Mouse (Mus musculus): ENCODE data around the gene Hsd17b14. TPM values are rescaled to one million over a fixed set of nuclear protein-coding genes. Genes with fewer than 3 reads are reported as not detected.

Hsd17b14 gene
- polyA plus RNA-seq, 1 experiment from 2014 or later, result 0.10 TPM

DNA sequence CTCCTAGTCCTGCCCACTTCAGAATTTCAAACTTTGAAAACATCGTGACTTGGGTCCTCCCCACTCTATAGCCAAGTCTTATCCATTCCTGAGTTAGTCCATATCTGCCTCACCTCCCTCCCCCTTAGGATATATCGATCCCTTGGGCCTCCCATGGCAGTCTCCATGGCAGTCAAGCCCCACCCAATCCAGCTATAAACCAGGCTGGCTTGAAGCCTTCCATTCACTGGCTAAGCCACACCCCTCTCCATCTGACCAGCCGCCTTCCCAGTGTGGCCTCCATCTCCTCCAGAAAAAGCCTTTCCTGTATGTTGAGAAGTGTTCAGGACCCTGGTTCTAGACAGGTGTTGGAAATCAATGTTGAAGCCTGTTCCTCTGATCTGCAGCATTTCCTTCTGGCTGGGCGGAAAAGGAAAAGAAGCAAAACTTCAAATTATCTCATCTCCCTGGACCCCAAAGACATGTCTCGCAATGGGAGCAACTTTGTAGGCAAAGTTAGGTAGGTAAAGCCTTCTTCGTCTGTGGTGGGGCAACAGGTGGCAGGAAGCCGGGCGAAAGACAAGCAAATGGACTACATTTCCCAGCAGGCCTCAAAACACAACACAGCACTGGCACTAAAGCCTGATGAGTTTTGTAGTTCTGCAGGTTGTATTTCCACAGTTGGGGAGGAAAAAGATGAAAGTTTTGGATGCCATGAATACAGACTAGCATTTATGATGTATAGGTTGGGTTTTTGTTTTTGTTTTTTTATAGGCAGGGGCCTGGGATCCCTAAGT is 35.2 kb upstream of the Hsd17b14 start:
- Histone ChIP-seq H3K9me3 (ENCODE audit: control insufficient read depth, low read length) (no peaks in the 10 kb centered on the region), H3K4me3 (ENCODE audit: low read depth, low read length) (no peak overlapping the region), H3K27me3 (ENCODE audit: control insufficient read depth, insufficient read depth, low read length) (no peaks in the 10 kb centered on the region), H3K27ac (ENCODE audit: low read depth, low read length) (no peak overlapping the region), H3K36me3 (ENCODE audit: control insufficient read depth, insufficient read depth, low read length) (no peaks in the 10 kb centered on the region), H3K4me1 (ENCODE audit: control insufficient read depth, insufficient read depth, low read length) (no peaks in the 10 kb centered on the region), H3K4me2 (no peak overlapping the region), H3K9ac (ENCODE audit: low read length) (no peak overlapping the region)
- DNase-seq (ENCODE audit: low spot score, missing footprints), result no peak
- ATAC-seq (ENCODE audit: low FRiP score), result no peak
- 78% methylated on average over 8 of the region's 8 CpGs for WGBS

DNA sequence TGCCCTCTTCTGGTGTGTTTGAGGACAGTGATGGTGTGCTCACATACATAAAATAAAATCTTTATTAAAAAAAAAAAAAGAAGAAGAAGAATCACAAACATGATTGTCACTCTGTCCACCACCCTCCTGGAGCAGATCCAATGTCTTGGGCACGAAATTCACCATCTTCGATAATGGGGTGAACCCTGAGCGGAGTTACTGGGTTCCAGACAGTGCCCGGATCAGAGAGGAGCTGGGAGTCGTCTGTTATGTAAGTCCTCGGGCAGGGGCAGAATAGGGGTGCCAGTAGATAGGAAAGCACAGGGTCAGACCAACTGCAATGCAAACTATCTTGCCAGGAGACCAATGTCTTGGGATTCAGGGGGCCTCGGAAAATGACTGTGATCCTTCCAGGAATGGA is 34.1 kb upstream of the Hsd17b14 start:
- no peak for DNase-seq (ENCODE audit: low spot score, missing footprints)
- no peak overlapping the region for H3K4me2 ChIP-seq
- no peak overlapping the region for H3K4me3 ChIP-seq (ENCODE audit: low read depth, low read length)
- ATAC-seq (ENCODE audit: low FRiP score), result no peak
- no peaks in the 10 kb centered on the region for H3K27me3 ChIP-seq (ENCODE audit: control insufficient read depth, insufficient read depth, low read length)
- H3K9me3 ChIP-seq (ENCODE audit: control insufficient read depth, low read length), result no peaks in the 10 kb centered on the region
- peaks cover 8% of the 10 kb centered on the region for H3K4me1 ChIP-seq (ENCODE audit: control insufficient read depth, insufficient read depth, low read length)
- no peak overlapping the region for H3K27ac ChIP-seq (ENCODE audit: low read depth, low read length)
- no peaks in the 10 kb centered on the region for H3K36me3 ChIP-seq (ENCODE audit: control insufficient read depth, insufficient read depth, low read length)
- H3K9ac ChIP-seq (ENCODE audit: low read length), result no peak overlapping the region
- 94% methylated on average over 7 of the region's 7 CpGs for WGBS

DNA sequence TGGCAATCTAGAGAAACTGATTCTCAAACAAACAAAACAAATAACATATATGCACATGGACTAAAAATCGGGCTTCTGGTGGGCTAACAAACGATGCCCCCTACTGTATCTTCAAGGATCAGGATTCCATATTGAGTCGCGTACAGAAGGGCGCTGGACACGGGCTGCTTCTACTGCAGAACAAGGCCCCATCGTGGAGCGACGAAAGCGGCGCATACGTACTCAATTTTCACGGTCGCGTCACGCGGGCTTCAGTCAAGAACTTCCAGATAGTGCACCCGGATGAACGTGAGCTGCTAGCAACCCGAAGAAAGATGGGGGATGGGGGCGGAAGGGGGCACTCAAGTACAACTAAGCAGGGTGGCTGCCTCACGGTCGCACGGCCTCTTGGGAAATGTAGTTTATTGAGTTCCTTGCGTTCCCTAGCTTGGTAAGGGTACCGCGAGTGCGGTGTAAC is 32.9 kb upstream of the Hsd17b14 start:
- WGBS, result under 1% methylated on average over 28 of the region's 28 CpGs

DNA sequence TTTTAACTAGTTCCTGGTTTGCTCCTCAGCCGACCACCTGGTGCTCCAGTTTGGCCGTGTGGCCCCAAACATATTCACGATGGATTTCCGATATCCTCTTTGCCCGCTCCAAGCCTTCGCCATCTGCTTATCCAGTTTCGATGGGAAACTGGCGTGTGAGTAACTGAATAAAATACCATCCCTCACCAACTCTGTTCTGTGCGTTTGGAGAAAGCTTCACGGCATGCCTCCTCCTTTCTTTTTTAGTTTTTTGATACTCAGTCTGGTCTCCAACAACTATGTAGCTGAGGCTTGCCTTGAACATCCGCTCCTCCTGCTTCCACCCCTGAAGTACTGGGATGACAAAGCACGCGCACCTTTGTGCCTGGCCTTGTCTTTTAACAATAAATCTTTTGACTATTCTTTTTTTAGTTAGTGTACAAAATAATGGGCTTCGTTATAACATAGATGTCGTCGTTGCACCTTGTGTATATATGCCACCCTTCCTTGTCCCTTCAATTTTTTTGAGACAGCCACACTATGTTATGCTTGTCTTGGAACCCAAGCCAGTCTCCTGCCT is 32.4 kb upstream of the Hsd17b14 start:
- H3K27ac ChIP-seq (ENCODE audit: low read depth, low read length), result no peak overlapping the region
- DNase-seq (ENCODE audit: low spot score, missing footprints) (no peak), ATAC-seq (ENCODE audit: low FRiP score) (no peak)
- H3K27me3 ChIP-seq (ENCODE audit: control insufficient read depth, insufficient read depth, low read length), result no peaks in the 10 kb centered on the region
- H3K4me2 ChIP-seq, result peak overlapping the region; percentile 41
- H3K9me3 ChIP-seq (ENCODE audit: control insufficient read depth, low read length), result no peaks in the 10 kb centered on the region
- H3K4me3 ChIP-seq (ENCODE audit: low read depth, low read length), result peak overlapping the region; percentile 40
- H3K9ac ChIP-seq (ENCODE audit: low read length), result peak overlapping the region; percentile 68
- H3K36me3 ChIP-seq (ENCODE audit: control insufficient read depth, insufficient read depth, low read length), result no peaks in the 10 kb centered on the region
- WGBS, result 52% methylated on average over 16 of the region's 16 CpGs
- peaks cover 8% of the 10 kb centered on the region for H3K4me1 ChIP-seq (ENCODE audit: control insufficient read depth, insufficient read depth, low read length)

More for the DNA sequence above, 32.9 kb upstream of the Hsd17b14 start:
- H3K36me3 ChIP-seq (ENCODE audit: control insufficient read depth, insufficient read depth, low read length), result no peaks in the 10 kb centered on the region
- ATAC-seq (ENCODE audit: low FRiP score), result peak; percentile 68
- peak; percentile 98 for DNase-seq (ENCODE audit: low spot score, missing footprints)
- H3K4me1 ChIP-seq (ENCODE audit: control insufficient read depth, insufficient read depth, low read length), result peaks cover 8% of the 10 kb centered on the region
- no peaks in the 10 kb centered on the region for H3K27me3 ChIP-seq (ENCODE audit: control insufficient read depth, insufficient read depth, low read length)
- H3K9ac ChIP-seq (ENCODE audit: low read length), result peak overlapping the region; percentile 68
- no peaks in the 10 kb centered on the region for H3K9me3 ChIP-seq (ENCODE audit: control insufficient read depth, low read length)
- H3K27ac ChIP-seq (ENCODE audit: low read depth, low read length), result 0 out of 2 replicates have a peak overlapping the region, but pooled peaks have one; percentile 3
- peak overlapping the region; percentile 41 for H3K4me2 ChIP-seq
- H3K4me3 ChIP-seq (ENCODE audit: low read depth, low read length), result peak overlapping the region; percentile 40

GRCm38 (mm10) chr7:45522957-45523676 is 31.6 kb upstream of the Hsd17b14 start:
- Histone ChIP-seq H3K4me1 (ENCODE audit: control insufficient read depth, insufficient read depth, low read length) (peaks cover 8% of the 10 kb centered on the region), H3K27ac (ENCODE audit: low read depth, low read length) (no peak overlapping the region), H3K27me3 (ENCODE audit: control insufficient read depth, insufficient read depth, low read length) (no peaks in the 10 kb centered on the region), H3K9me3 (ENCODE audit: control insufficient read depth, low read length) (no peaks in the 10 kb centered on the region), H3K4me2 (no peak overlapping the region), H3K4me3 (ENCODE audit: low read depth, low read length) (no peak overlapping the region; the same call in 1 of the 2 replicates), H3K9ac (ENCODE audit: low read length) (no peak overlapping the region), H3K36me3 (ENCODE audit: control insufficient read depth, insufficient read depth, low read length) (no peaks in the 10 kb centered on the region)
- ATAC-seq (ENCODE audit: low FRiP score) (no peak), DNase-seq (ENCODE audit: low spot score, missing footprints) (no peak)
- WGBS, result 79% methylated on average over 18 of the region's 18 CpGs

GRCm38 (mm10) chr7:45523678-45524170 is 31.0 kb upstream of the Hsd17b14 start:
- H3K9ac ChIP-seq (ENCODE audit: low read length), result no peak overlapping the region
- H3K4me2 ChIP-seq, result no peak overlapping the region
- 88% methylated on average over 13 of the region's 13 CpGs for WGBS
- H3K4me1 ChIP-seq (ENCODE audit: control insufficient read depth, insufficient read depth, low read length), result peaks cover 8% of the 10 kb centered on the region
- no peaks in the 10 kb centered on the region for H3K9me3 ChIP-seq (ENCODE audit: control insufficient read depth, low read length)
- H3K27me3 ChIP-seq (ENCODE audit: control insufficient read depth, insufficient read depth, low read length), result no peaks in the 10 kb centered on the region
- no peaks in the 10 kb centered on the region for H3K36me3 ChIP-seq (ENCODE audit: control insufficient read depth, insufficient read depth, low read length)
- H3K4me3 ChIP-seq (ENCODE audit: low read depth, low read length), result no peak overlapping the region; the same call in 1 of the 2 replicates
- ATAC-seq (ENCODE audit: low FRiP score) (no peak), DNase-seq (ENCODE audit: low spot score, missing footprints) (no peak)
- no peak overlapping the region for H3K27ac ChIP-seq (ENCODE audit: low read depth, low read length)

- H3K36me3 ChIP-seq (ENCODE audit: control insufficient read depth, insufficient read depth, low read length), result no peaks in the 10 kb centered on the region
- H3K4me1 ChIP-seq (ENCODE audit: control insufficient read depth, insufficient read depth, low read length), result peaks cover 8% of the 10 kb centered on the region
- DNase-seq (ENCODE audit: low spot score, missing footprints) (no peak), ATAC-seq (ENCODE audit: low FRiP score) (no peak)
- no peak overlapping the region; the same call in 1 of the 2 replicates for H3K27ac ChIP-seq (ENCODE audit: low read depth, low read length)
- peak overlapping the region; percentile 79 for H3K9ac ChIP-seq (ENCODE audit: low read length)
- peak overlapping the region; percentile 73 for H3K4me3 ChIP-seq (ENCODE audit: low read depth, low read length)
- peak overlapping the region; percentile 95 for H3K4me2 ChIP-seq
- no peaks in the 10 kb centered on the region for H3K9me3 ChIP-seq (ENCODE audit: control insufficient read depth, low read length)
- H3K27me3 ChIP-seq (ENCODE audit: control insufficient read depth, insufficient read depth, low read length), result no peaks in the 10 kb centered on the region
- WGBS, result 28% methylated on average over 12 of the region's 12 CpGs
Observed at GRCm38 (mm10) chr7:45524841-45525621, 29.7 kb upstream of the Hsd17b14 start.

GRCm38 (mm10) chr7:45525809-45526473 is 28.8 kb upstream of the Hsd17b14 start, which contains the start of the genes Ppp1r15a and Plekha4:
Gene Ppp1r15a (minus strand): TSS chr7:45526268.
Gene Plekha4 (plus strand): TSS chr7:45526330.
- no peaks in the 10 kb centered on the region for H3K36me3 ChIP-seq (ENCODE audit: control insufficient read depth, insufficient read depth, low read length)
- WGBS, result under 1% methylated on average over 54 of the region's 54 CpGs

More at GRCm38 (mm10) chr7:45525809-45526473, 28.8 kb upstream of the Hsd17b14 start, which contains the start of the genes Ppp1r15a and Plekha4:
- Histone ChIP-seq H3K9me3 (ENCODE audit: control insufficient read depth, low read length) (no peaks in the 10 kb centered on the region), H3K4me2 (peak within 1 kb of the TSS; percentile 95), H3K4me1 (ENCODE audit: control insufficient read depth, insufficient read depth, low read length) (peaks cover 8% of the 10 kb centered on the region), H3K4me3 (ENCODE audit: low read depth, low read length) (peak within 1 kb of the TSS; percentile 73), H3K27ac (ENCODE audit: low read depth, low read length) (peak within 1 kb of the TSS; percentile 35; the same call in 1 of the 2 replicates), H3K27me3 (ENCODE audit: control insufficient read depth, insufficient read depth, low read length) (no peaks in the 10 kb centered on the region), H3K9ac (ENCODE audit: low read length) (peak within 1 kb of the TSS; percentile 79)
- peak; percentile 99 for DNase-seq (ENCODE audit: low spot score, missing footprints)
- ATAC-seq (ENCODE audit: low FRiP score), result peak; percentile 84
